Mouse (Mus musculus) kidney, adult 2 months (tissue): ENCODE data around the gene Doxl2.

Experiments used
- CTCF ChIP-seq: fragments of 200-500 bp; conservative IDR thresholded peaks from 2 replicates; pipeline ENCODE4 v1.5.1; 2011; ENCODE audit warnings: low read depth, mild to moderate bottlenecking, control low read depth, low read length, moderate library complexity, mixed read lengths; ENCODE audit not compliant: insufficient read depth, insufficient read length
- POLR2A ChIP-seq: fragments of 200-500 bp; IDR thresholded peaks from one replicate; pipeline ENCODE4 v1.6.1; 2011; ENCODE audit warnings: low read depth, low read length, control low read depth

- no peak; the same call in 1 of the 2 replicates for TF ChIP-seq CTCF
- no peak for TF ChIP-seq POLR2A
Observed at GRCm38 (mm10) chr6:49003381-49003780, 28.6 kb downstream of the Doxl2 start.
